Mouse (Mus musculus): ENCODE measurements at regions not wholly inside any gene's neighbourhood (a gene's known extent, or its start where the extent isn't known, plus 50 kb on each side); places are given as distances from the start of the nearest gene placed in this dataset.

DNA sequence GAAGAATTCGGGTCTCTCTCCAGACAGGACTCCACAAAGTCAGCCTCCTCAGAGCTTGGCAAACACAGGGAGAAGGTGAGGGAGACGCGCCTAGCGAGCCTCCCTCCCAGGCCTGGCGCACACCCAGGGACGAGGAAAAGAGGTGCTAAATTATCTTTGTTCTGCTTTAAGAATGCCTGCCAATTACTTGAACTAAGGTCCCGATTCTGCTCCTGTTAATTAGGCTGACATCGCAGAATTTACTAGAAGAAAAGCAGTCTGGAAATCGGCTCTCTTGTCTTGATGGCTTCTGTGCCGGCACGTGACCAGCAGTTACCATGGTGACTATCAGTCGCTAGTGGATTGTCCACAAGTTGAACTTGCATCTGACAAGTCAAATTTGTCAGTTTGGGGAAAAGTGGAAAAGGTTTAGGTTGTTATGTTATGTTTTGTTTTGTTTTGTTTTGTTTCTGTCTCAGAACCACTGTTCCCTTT, 152.8 kb downstream of the Bcl2l11 start:
- no peak overlapping the region for H3K27ac ChIP-seq (ENCODE audit: low read length)
- 36% methylated on average over 12 of the region's 12 CpGs for WGBS
- H3K9me3 ChIP-seq (ENCODE audit: low read length): no peaks in the 10 kb centered on the region
- ATAC-seq (ENCODE audit: low FRiP score, low TSS enrichment): 0 out of 2 replicates have a peak, but pooled peaks have one; percentile 64
- no peak overlapping the region for H3K9ac ChIP-seq (replicated peaks; ENCODE audit: low read length)
- H3K4me3 ChIP-seq (ENCODE audit: low read length): no peak overlapping the region
- peak overlapping the region; percentile 14; the same call in 1 of the 2 replicates for H3K4me2 ChIP-seq (replicated peaks; ENCODE audit: low read depth, low read length)
- no peaks in the 10 kb centered on the region for H3K27me3 ChIP-seq (ENCODE audit: insufficient read depth, low read length)
- peaks cover 16% of the 10 kb centered on the region for H3K4me1 ChIP-seq (ENCODE audit: insufficient read depth, low read length)
- no peaks in the 10 kb centered on the region for H3K36me3 ChIP-seq (ENCODE audit: insufficient read depth, low read length)

- no peak overlapping the region for H3K27ac ChIP-seq (ENCODE audit: low read length)
- no peak overlapping the region for H3K4me2 ChIP-seq (replicated peaks; ENCODE audit: low read depth, low read length)
Observed at GRCm38 (mm10) chr2:128279127-128279710, 153.4 kb downstream of the Bcl2l11 start.

DNA sequence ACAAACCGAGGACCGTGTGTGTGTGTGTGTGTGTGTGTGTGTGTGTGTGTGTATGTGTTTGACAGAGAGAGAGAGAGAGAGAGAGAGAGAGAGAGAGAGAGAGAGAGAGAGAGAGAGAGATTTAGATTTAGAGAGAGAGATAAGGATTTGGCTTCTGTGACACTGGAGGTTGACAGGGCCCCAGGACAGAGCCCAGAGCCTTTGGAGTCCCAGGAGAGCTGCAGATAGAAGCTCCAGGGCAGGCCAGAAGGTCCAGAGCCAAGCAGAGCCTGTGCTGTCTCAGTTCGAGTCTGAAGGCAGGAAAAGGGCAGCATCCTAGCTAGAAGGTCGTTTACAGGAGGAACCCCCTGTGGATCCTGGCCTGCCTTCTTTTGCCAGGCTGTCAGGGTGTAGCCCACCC, 156.8 kb downstream of the Bcl2l11 start:
- no peaks in the 10 kb centered on the region for H3K27me3 ChIP-seq (ENCODE audit: insufficient read depth, low read length)
- no peak for ATAC-seq (ENCODE audit: low FRiP score, low TSS enrichment)
- H3K4me3 ChIP-seq (ENCODE audit: low read length): no peak overlapping the region
- no peak overlapping the region for H3K9ac ChIP-seq (replicated peaks; ENCODE audit: low read length)
- 40% methylated on average over 4 of the region's 4 CpGs for WGBS
- H3K9me3 ChIP-seq (ENCODE audit: low read length): no peaks in the 10 kb centered on the region
- peaks cover 19% of the 10 kb centered on the region for H3K4me1 ChIP-seq (ENCODE audit: insufficient read depth, low read length)
- H3K27ac ChIP-seq (ENCODE audit: low read length): no peak overlapping the region
- H3K36me3 ChIP-seq (ENCODE audit: insufficient read depth, low read length): no peaks in the 10 kb centered on the region
- H3K4me2 ChIP-seq (replicated peaks; ENCODE audit: low read depth, low read length): no peak overlapping the region

More at GRCm38 (mm10) chr2:128279127-128279710, 153.4 kb downstream of the Bcl2l11 start:
- Histone ChIP-seq H3K36me3 (ENCODE audit: insufficient read depth, low read length) (no peaks in the 10 kb centered on the region), H3K27me3 (ENCODE audit: insufficient read depth, low read length) (no peaks in the 10 kb centered on the region), H3K9ac (replicated peaks; ENCODE audit: low read length) (no peak overlapping the region), H3K9me3 (ENCODE audit: low read length) (no peaks in the 10 kb centered on the region), H3K4me3 (ENCODE audit: low read length) (no peak overlapping the region), H3K4me1 (ENCODE audit: insufficient read depth, low read length) (peaks cover 20% of the 10 kb centered on the region)
- 70% methylated on average over 10 of the region's 10 CpGs for WGBS
- ATAC-seq (ENCODE audit: low FRiP score, low TSS enrichment): no peak

DNA sequence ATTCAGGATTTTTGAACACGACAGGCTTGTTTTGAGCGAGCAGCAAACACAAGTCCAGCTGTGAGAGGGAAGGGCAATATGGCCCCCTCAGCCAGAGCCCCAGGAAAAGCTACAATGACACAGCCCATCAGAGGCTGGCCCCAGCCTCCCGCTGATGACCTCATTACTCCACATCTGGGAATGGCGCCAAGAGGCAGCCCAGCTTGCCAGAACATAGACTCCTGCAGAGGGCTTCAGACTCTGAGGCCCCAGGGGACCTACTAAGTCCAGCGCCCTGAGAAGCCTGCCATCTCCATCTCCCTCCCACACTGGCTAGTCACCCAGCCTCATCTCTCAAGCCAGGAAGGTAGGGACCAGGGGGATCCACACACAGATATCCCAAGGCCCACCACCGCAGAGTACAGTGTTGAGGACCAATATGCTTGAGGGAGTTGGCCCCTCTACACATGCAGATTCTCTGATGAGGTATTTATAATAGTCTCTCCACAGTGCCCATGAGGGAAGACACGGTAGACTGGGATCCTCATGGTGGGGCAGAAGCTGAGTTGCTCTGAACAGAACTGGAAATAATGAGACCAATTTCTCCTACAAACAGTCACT, 159.1 kb downstream of the Bcl2l11 start:
- no peaks in the 10 kb centered on the region for H3K36me3 ChIP-seq (ENCODE audit: insufficient read depth, low read length)
- 59% methylated on average over 7 of the region's 7 CpGs for WGBS
- no peak overlapping the region for H3K27ac ChIP-seq (ENCODE audit: low read length)
- peaks cover 16% of the 10 kb centered on the region; the same call in 1 of the 2 replicates for H3K4me1 ChIP-seq (ENCODE audit: insufficient read depth, low read length)
- H3K4me2 ChIP-seq (replicated peaks; ENCODE audit: low read depth, low read length): no peak overlapping the region
- H3K9ac ChIP-seq (replicated peaks; ENCODE audit: low read length): no peak overlapping the region
- peak; percentile 85 for ATAC-seq (ENCODE audit: low FRiP score, low TSS enrichment)
- no peaks in the 10 kb centered on the region for H3K9me3 ChIP-seq (ENCODE audit: low read length)
- H3K4me3 ChIP-seq (ENCODE audit: low read length): no peak overlapping the region
- no peaks in the 10 kb centered on the region for H3K27me3 ChIP-seq (ENCODE audit: insufficient read depth, low read length)

DNA sequence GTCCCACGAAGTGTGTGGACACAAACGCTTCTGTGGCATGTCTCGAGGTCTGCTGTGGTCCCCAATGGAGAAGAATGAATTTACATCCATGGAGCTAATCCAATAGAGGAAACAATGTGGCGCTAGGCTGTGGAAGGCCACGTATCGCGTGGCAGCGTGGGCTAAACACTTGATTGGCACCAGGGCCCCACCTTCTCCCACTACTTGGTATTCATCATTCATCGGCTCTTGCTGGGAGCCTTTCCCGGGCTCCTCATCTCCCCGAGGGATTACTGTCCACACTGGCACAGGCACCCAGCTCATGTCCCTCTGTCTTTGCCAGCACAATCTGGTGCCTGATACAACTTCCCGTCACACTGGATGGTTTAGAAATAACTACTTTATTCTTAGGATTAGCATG, 159.6 kb downstream of the Bcl2l11 start:
- no peaks in the 10 kb centered on the region for H3K27me3 ChIP-seq (ENCODE audit: insufficient read depth, low read length)
- peaks cover 16% of the 10 kb centered on the region; the same call in 1 of the 2 replicates for H3K4me1 ChIP-seq (ENCODE audit: insufficient read depth, low read length)
- H3K4me3 ChIP-seq (ENCODE audit: low read length): no peak overlapping the region
- WGBS: 90% methylated on average over 12 of the region's 12 CpGs
- ATAC-seq (ENCODE audit: low FRiP score, low TSS enrichment): no peak
- no peaks in the 10 kb centered on the region for H3K9me3 ChIP-seq (ENCODE audit: low read length)
- no peak overlapping the region for H3K4me2 ChIP-seq (replicated peaks; ENCODE audit: low read depth, low read length)
- no peak overlapping the region for H3K27ac ChIP-seq (ENCODE audit: low read length)
- H3K36me3 ChIP-seq (ENCODE audit: insufficient read depth, low read length): no peaks in the 10 kb centered on the region
- H3K9ac ChIP-seq (replicated peaks; ENCODE audit: low read length): no peak overlapping the region

- ATAC-seq (ENCODE audit: low FRiP score, low TSS enrichment): no peak
- peaks cover 16% of the 10 kb centered on the region; the same call in 1 of the 2 replicates for H3K4me1 ChIP-seq (ENCODE audit: insufficient read depth, low read length)
- peaks cover 11% of the 10 kb centered on the region for H3K9me3 ChIP-seq (ENCODE audit: low read length)
- 46% methylated on average over 12 of the region's 12 CpGs for WGBS
- H3K4me2 ChIP-seq (replicated peaks; ENCODE audit: low read depth, low read length): no peak overlapping the region
- no peak overlapping the region for H3K9ac ChIP-seq (replicated peaks; ENCODE audit: low read length)
- H3K27me3 ChIP-seq (ENCODE audit: insufficient read depth, low read length): no peaks in the 10 kb centered on the region
- no peak overlapping the region for H3K4me3 ChIP-seq (ENCODE audit: low read length)
- H3K36me3 ChIP-seq (ENCODE audit: insufficient read depth, low read length): no peaks in the 10 kb centered on the region
- H3K27ac ChIP-seq (ENCODE audit: low read length): no peak overlapping the region
Observed at GRCm38 (mm10) chr2:128288138-128288551, 162.3 kb downstream of the Bcl2l11 start.

DNA sequence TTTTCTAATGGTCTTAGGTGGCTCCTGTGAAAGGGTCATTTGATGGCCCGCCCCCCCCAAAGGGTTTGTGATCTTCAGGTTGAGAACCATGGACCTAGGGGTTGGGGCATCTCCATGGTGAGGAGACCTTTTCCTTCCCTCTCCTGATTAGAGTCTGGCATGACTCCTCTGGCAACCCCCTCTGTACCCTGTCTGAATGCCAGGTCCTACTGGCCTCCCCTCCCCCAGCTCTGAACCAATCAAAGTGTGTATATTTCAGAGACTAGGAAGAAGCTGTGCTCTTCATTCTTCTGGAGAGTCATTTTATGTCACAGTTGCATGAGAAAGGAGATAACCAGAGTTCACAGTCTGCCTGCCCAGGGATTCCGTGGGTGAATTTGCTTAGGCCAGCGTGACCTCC, 164.8 kb downstream of the Bcl2l11 start:
- Histone ChIP-seq H3K4me2 (replicated peaks; ENCODE audit: low read depth, low read length) (no peak overlapping the region), H3K9me3 (ENCODE audit: low read length) (peaks cover 11% of the 10 kb centered on the region), H3K9ac (replicated peaks; ENCODE audit: low read length) (no peak overlapping the region), H3K27ac (ENCODE audit: low read length) (no peak overlapping the region), H3K4me1 (ENCODE audit: insufficient read depth, low read length) (peaks cover 4% of the 10 kb centered on the region; the same call in 1 of the 2 replicates), H3K27me3 (ENCODE audit: insufficient read depth, low read length) (no peaks in the 10 kb centered on the region), H3K4me3 (ENCODE audit: low read length) (no peak overlapping the region), H3K36me3 (ENCODE audit: insufficient read depth, low read length) (no peaks in the 10 kb centered on the region)
- 93% methylated on average over 3 of the region's 3 CpGs for WGBS
- no peak for ATAC-seq (ENCODE audit: low FRiP score, low TSS enrichment)

GRCm38 (mm10) chr2:128294610-128295009, 168.8 kb downstream of the Bcl2l11 start:
- no peak overlapping the region for H3K27ac ChIP-seq (ENCODE audit: low read length)
- H3K9ac ChIP-seq (replicated peaks; ENCODE audit: low read length): no peak overlapping the region
- H3K4me3 ChIP-seq (ENCODE audit: low read length): no peak overlapping the region
- H3K36me3 ChIP-seq (ENCODE audit: insufficient read depth, low read length): no peaks in the 10 kb centered on the region
- peaks cover 7% of the 10 kb centered on the region for H3K4me1 ChIP-seq (ENCODE audit: insufficient read depth, low read length)
- ATAC-seq (ENCODE audit: low FRiP score, low TSS enrichment): no peak
- 79% methylated on average over 3 of the region's 3 CpGs for WGBS
- peaks cover 11% of the 10 kb centered on the region for H3K9me3 ChIP-seq (ENCODE audit: low read length)
- H3K27me3 ChIP-seq (ENCODE audit: insufficient read depth, low read length): no peaks in the 10 kb centered on the region
- no peak overlapping the region for H3K4me2 ChIP-seq (replicated peaks; ENCODE audit: low read depth, low read length)

DNA sequence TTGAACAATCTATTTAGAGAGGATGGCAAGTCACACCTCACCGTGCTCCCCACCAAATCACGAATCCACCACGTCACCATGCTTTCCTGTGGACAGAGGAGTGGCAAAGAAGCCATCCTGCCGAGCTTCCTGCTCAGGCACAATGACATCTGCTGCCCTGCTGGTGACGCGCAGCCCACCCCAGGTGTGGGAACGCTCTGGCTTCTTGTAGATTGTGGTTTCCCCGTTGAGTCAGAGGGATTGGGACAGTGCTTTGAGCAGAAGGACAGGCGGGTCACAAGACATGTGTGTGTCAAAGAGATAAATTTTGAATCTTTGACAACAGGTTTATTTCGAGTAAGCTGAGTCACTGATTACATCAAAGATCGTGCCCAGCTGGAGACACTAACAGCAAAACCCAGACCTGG, 169.2 kb downstream of the Bcl2l11 start:
- WGBS: 76% methylated on average over 11 of the region's 11 CpGs

GRCm38 (mm10) chr2:128295726-128296234, 169.9 kb downstream of the Bcl2l11 start:
- H3K4me3 ChIP-seq (ENCODE audit: low read length): no peak overlapping the region
- H3K9ac ChIP-seq (replicated peaks; ENCODE audit: low read length): no peak overlapping the region
- no peaks in the 10 kb centered on the region for H3K36me3 ChIP-seq (ENCODE audit: insufficient read depth, low read length)
- no peaks in the 10 kb centered on the region for H3K27me3 ChIP-seq (ENCODE audit: insufficient read depth, low read length)
- ATAC-seq (ENCODE audit: low FRiP score, low TSS enrichment): no peak
- H3K9me3 ChIP-seq (ENCODE audit: low read length): peaks cover 11% of the 10 kb centered on the region
- WGBS: 65% methylated on average over 3 of the region's 3 CpGs
- H3K4me1 ChIP-seq (ENCODE audit: insufficient read depth, low read length): peaks cover 7% of the 10 kb centered on the region
- H3K27ac ChIP-seq (ENCODE audit: low read length): no peak overlapping the region
- H3K4me2 ChIP-seq (replicated peaks; ENCODE audit: low read depth, low read length): no peak overlapping the region

More for the DNA sequence above, 169.2 kb downstream of the Bcl2l11 start:
- Histone ChIP-seq H3K9ac (replicated peaks; ENCODE audit: low read length) (no peak overlapping the region), H3K4me2 (replicated peaks; ENCODE audit: low read depth, low read length) (no peak overlapping the region), H3K36me3 (ENCODE audit: insufficient read depth, low read length) (no peaks in the 10 kb centered on the region), H3K9me3 (ENCODE audit: low read length) (peaks cover 11% of the 10 kb centered on the region), H3K27me3 (ENCODE audit: insufficient read depth, low read length) (no peaks in the 10 kb centered on the region), H3K27ac (ENCODE audit: low read length) (no peak overlapping the region), H3K4me1 (ENCODE audit: insufficient read depth, low read length) (peaks cover 7% of the 10 kb centered on the region), H3K4me3 (ENCODE audit: low read length) (no peak overlapping the region)
- ATAC-seq (ENCODE audit: low FRiP score, low TSS enrichment): no peak
